Mouse (Mus musculus): ENCODE measurements around the gene Tbc1d5.

- no peak for TF ChIP-seq CTCF (IDR thresholded peaks at IDR 0.05; ENCODE audit: low read depth)
- no peak for TF ChIP-seq EP300 (IDR thresholded peaks at IDR 0.05; ENCODE audit: low read depth)
Measured at GRCm38 (mm10) chr17:50775247-50775646, 403.9 kb downstream of the Tbc1d5 start.
